21 mouse cellular contexts compared by ENCODE assay signal in the genomic region with DNA sequence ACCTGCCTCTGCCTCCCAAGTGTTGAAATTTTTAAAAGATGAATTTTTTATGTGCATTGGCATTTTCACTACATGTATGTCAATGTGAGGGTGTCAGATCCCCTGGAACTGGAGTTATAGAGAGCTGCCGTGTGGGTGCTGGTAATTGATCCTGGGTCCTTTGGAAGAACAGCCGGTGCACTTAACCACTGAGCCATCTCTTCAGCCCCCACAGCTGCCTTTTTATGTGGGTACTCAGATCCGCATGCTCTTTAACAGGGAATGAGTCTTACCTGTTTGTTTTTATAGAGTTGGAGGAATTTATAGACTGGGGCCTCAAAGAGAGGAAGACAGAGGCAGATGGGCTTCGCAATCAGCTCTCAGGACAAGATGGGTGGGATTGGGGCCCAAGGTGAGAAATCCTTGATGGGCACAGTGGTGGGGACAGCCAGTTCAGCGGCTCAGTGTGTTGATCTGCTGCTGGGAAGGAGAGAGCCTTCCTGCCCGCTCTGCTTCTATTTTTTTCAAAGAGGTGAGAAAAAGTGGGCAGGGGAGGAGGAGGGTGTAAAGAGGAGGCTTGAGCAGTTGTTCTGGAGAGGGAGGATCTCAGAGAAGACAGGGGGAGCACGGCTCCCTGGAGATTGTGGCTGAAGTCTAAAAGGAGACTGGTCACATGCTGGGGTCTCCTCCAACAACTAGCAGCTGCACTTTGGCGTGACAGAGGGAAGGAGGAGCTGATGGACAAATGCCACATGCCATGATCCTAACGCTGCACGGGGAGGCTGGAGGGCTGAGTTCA. TPM values are rescaled to one million over a fixed set of nuclear protein-coding genes. Genes with fewer than 3 reads are reported as not detected.
DNase-seq lines count a peak whose midpoint lies in the region; TF ChIP-seq lines count a peak whose summit lies in the region.
"Had no signal": no experiment of that assay in that cellular context is flagged by ENCODE, and none has a peak within 500 bp of the region (broad histone marks: within the 10 kb centered on the region; RNA-seq: fewer than 3 reads in every experiment).

No protein-coding gene starts in this region.

- H3K27ac ChIP-seq in gastrocnemius, adult 2 months, result peak overlapping the region; percentile 62
- H3K27ac ChIP-seq: embryonic facial prominence, embryonic 12.5 days; limb, embryonic 12.5 days; liver, embryonic 13.5 days; macrophage had no signal

- no peak for TF ChIP-seq CTCF in gastrocnemius, adult 2 months (IDR thresholded peaks at IDR 0.05)

- no peak overlapping the region for H3K4me3 ChIP-seq in gastrocnemius, adult 2 months
- H3K4me3 ChIP-seq: embryonic facial prominence, embryonic 12.5 days; limb, embryonic 12.5 days; liver, embryonic 13.5 days; midbrain, embryonic 10.5 days had no signal

- DNase-seq in gastrocnemius, adult 2 months, result peak; percentile 52
- no peak for DNase-seq in gastrocnemius, adult 8-10 months (ENCODE audit: low spot score in 2 of 2)
- DNase-seq in left cerebral cortex, adult 9 months (ENCODE audit: low spot score in 2 of 2), result peak; percentile 55 to 58
- no peak for DNase-seq in left cerebral cortex, postnatal 4 days
- DNase-seq in right cerebral cortex, adult 18-20 months, result peak; percentile 75
- no peak for DNase-seq in right cerebral cortex, postnatal 14 days
- DNase-seq in right cerebral cortex, postnatal 36 days (ENCODE audit: low spot score in 2 of 2), result peak; percentile 47 to 70
- DNase-seq in layer of hippocampus, adult 8-10 months (ENCODE audit: low spot score in 2 of 2), result no peak
- DNase-seq: adrenal gland, adult 2 months; cerebellum, adult 8-10 months; heart, postnatal 36 days; kidney, postnatal 36 days; layer of hippocampus, adult 9-11 months; liver, embryonic 13.5 days; thymus, adult 18-20 months; thymus, postnatal 4 days had no signal

- intact Hi-C loops in gastrocnemius, adult 2 months (cut with DNase I), result no loop called here
- intact Hi-C loops in left cerebral cortex, postnatal 4 days (cut with DNase I), result no loop called here

RNA-seq across cellular contexts. Expression of a gene that starts 9.0 kb away (rescaled TPM):
- total RNA-seq in gastrocnemius, adult 2 months (2021), result under 1 TPM in 1 of 2 experiments, not detected in 1; 0.47 TPM
- total RNA-seq in gastrocnemius, adult 8-10 months (2022), result under 1 TPM in 1 of 4 experiments, not detected in 3; 0.24 TPM
- not detected for total RNA-seq in left cerebral cortex, postnatal 4 days (2021)
- total RNA-seq in layer of hippocampus, adult 8-10 months (2022), result 1 to 10 TPM in 1 of 4 experiments, not detected in 3; 1.0 TPM
- total RNA-seq: midbrain, postnatal 0 days had no signal

RNA-seq across cellular contexts. Expression of a gene that starts 9.1 kb away (rescaled TPM):
- total RNA-seq in gastrocnemius, adult 2 months (2021), result 10 to 100 TPM; 29.3 to 41.0 TPM
- total RNA-seq in gastrocnemius, adult 8-10 months (2022), result 10 to 100 TPM; 27.4 to 34.9 (median 33.3) TPM
- 100 to 1,000 TPM in 1 of 2 experiments, 10 to 100 TPM in 1; 92.7 to 104 TPM for total RNA-seq in left cerebral cortex, postnatal 4 days (2021)
- total RNA-seq in layer of hippocampus, adult 8-10 months (2022), result 100 to 1,000 TPM; 138 to 156 (median 152) TPM

RNA-seq across cellular contexts. Expression of a gene that starts 29.6 kb away (rescaled TPM):
- total RNA-seq in gastrocnemius, adult 2 months (2021), result 10 to 100 TPM; 26.5 to 30.2 TPM
- 10 to 100 TPM; 26.7 to 48.3 (median 34.8) TPM for total RNA-seq in gastrocnemius, adult 8-10 months (2022)
- 1 to 10 TPM; 5.4 to 6.0 TPM for total RNA-seq in left cerebral cortex, postnatal 4 days (2021)
- 10 to 100 TPM; 10.5 to 17.2 (median 14.1) TPM for total RNA-seq in layer of hippocampus, adult 8-10 months (2022)

RNA-seq across cellular contexts. Expression of a gene that starts 31.4 kb away (rescaled TPM):
- not detected for total RNA-seq in gastrocnemius, adult 2 months (2021)
- under 1 TPM in 1 of 4 experiments, not detected in 3; 0.67 TPM for total RNA-seq in gastrocnemius, adult 8-10 months (2022)
- 1 to 10 TPM in 1 of 2 experiments, not detected in 1; 1.6 TPM for total RNA-seq in left cerebral cortex, postnatal 4 days (2021)
- total RNA-seq in layer of hippocampus, adult 8-10 months (2022), result not detected
- total RNA-seq: heart, postnatal 36 days had no signal

RNA-seq across cellular contexts. Expression of a gene that starts 32.3 kb away (rescaled TPM):
- 1 to 10 TPM in 1 of 2 experiments, not detected in 1; 2.4 TPM for total RNA-seq in gastrocnemius, adult 2 months (2021)
- total RNA-seq in gastrocnemius, adult 8-10 months (2022), result 10 to 100 TPM in 1 of 4 experiments, 1 to 10 TPM in 3; 1.3 to 17.6 (median 5.2) TPM
- total RNA-seq in left cerebral cortex, postnatal 4 days (2021), result 10 to 100 TPM; 10.2 to 15.4 TPM
- total RNA-seq in layer of hippocampus, adult 8-10 months (2022), result 10 to 100 TPM; 18.9 to 59.7 (median 27.8) TPM
- total RNA-seq: midbrain, postnatal 0 days had no signal

Comparison
In these comparisons a context has a peak if more than half of its experiments do, and no peak if none do; other contexts are left out.
1. DNase-seq: peak in gastrocnemius, adult 2 months (single experiment), left cerebral cortex, adult 9 months (2 of 2), right cerebral cortex, adult 18-20 months (single experiment) and right cerebral cortex, postnatal 36 days (2 of 2); none in gastrocnemius, adult 8-10 months (0 of 2), left cerebral cortex, postnatal 4 days (single experiment), right cerebral cortex, postnatal 14 days (single experiment) and layer of hippocampus, adult 8-10 months (0 of 2).